Mouse (Mus musculus) stomach, embryonic 14.5 days (tissue): ENCODE data around the gene Grik4. TPM values are rescaled to one million over a fixed set of nuclear protein-coding genes. Genes with fewer than 3 reads are reported as not detected.

Source experiments
- ATAC-seq: fragments of 200-750 bp; cut with Nextera tagmentation; 2 replicates; pipeline ENCODE4 v1.8.0; 2017; ENCODE audit warnings: low read depth, moderate TSS enrichment; ENCODE audit not compliant: insufficient number of reproducible peaks, insufficient read depth, low FRiP score
- H3K27ac ChIP-seq: fragments of 300-500 bp; sonication (generic); 2 replicates; pipeline ENCODE4 v1.5.1; 2014; ENCODE audit warnings: mild to moderate bottlenecking, low read length, moderate library complexity, mixed read lengths
- H3K27me3 ChIP-seq: fragments of 300-500 bp; sonication (generic); 2 replicates; pipeline ENCODE4 v1.6.1; 2014; ENCODE audit warnings: low read length, control low read depth, mixed read lengths; ENCODE audit not compliant: control insufficient read depth, insufficient read depth
- H3K36me3 ChIP-seq: fragments of 300-500 bp; sonication (generic); 2 replicates; pipeline ENCODE4 v1.6.1; 2014; ENCODE audit warnings: mild to moderate bottlenecking, control low read depth, low read length, moderate library complexity, mixed read lengths; ENCODE audit not compliant: control insufficient read depth, insufficient read depth
- H3K4me1 ChIP-seq: fragments of 300-500 bp; sonication (generic); 2 replicates; pipeline ENCODE4 v1.6.1; 2014; ENCODE audit warnings: low read length, control low read depth, mixed read lengths; ENCODE audit not compliant: control insufficient read depth, insufficient read depth
- H3K4me2 ChIP-seq: fragments of 300-500 bp; sonication (generic); replicated peaks from 2 replicates; pipeline ENCODE4 v1.6.1; 2014; ENCODE audit warnings: low read depth, low read length, control low read depth
- H3K4me3 ChIP-seq: fragments of 300-500 bp; sonication (generic); 2 replicates; pipeline ENCODE4 v1.5.1; 2014; ENCODE audit warnings: low read depth, low read length, control low read depth
- H3K9ac ChIP-seq: fragments of 300-500 bp; sonication (generic); replicated peaks from 2 replicates; pipeline ENCODE4 v1.6.1; 2014; ENCODE audit warnings: low read depth, mild to moderate bottlenecking, control low read depth, low read length, moderate library complexity, mixed read lengths
- H3K9me3 ChIP-seq: fragments of 300-500 bp; sonication (generic); 2 replicates; pipeline ENCODE4 v1.6.1; 2016; ENCODE audit warnings: low read depth, low read length, control low read depth; ENCODE audit not compliant: control insufficient read depth
- WGBS: fragments of 180-500 bp; shearing (Covaris S2); extraction: QIAGEN DNeasy Blood & Tissue Kit; methylation state at CpG from one replicate; pipeline ENCODE4 v1.1.7; 2014; 5-methylcytosine and 5-hydroxymethylcytosine counted together
- polyA plus RNA-seq: library from polyadenylated mRNA; unstranded; fragments of >200 nt; fragmentation: Nextera tagmentation; extraction: Ambion mirVana; gene quantifications from 2 replicates; pipeline ENCODE4 v1.2.1, GENCODE M21; 2014

The Grik4 gene
- polyA plus RNA-seq, 1 experiment from 2014 or later = 1.4 TPM

GRCm38 (mm10) chr9:42705848-42706247 is 238.4 kb downstream of the Grik4 start:
- 83% methylated on average over 7 of the region's 7 CpGs for WGBS

GRCm38 (mm10) chr9:42703191-42703854 is 241.0 kb downstream of the Grik4 start:
- Histone ChIP-seq H3K27ac (no peak overlapping the region), H3K36me3 (no peaks in the 10 kb centered on the region), H3K4me3 (no peak overlapping the region), H3K9ac (no peak overlapping the region), H3K27me3 (no peaks in the 10 kb centered on the region), H3K9me3 (no peaks in the 10 kb centered on the region), H3K4me1 (no peaks in the 10 kb centered on the region), H3K4me2 (no peak overlapping the region)
- 46% methylated on average over 8 of the region's 8 CpGs for WGBS
- no peak for ATAC-seq

More at GRCm38 (mm10) chr9:42705848-42706247, 238.4 kb downstream of the Grik4 start:
- no peak overlapping the region for H3K4me2 ChIP-seq
- H3K4me1 ChIP-seq = no peaks in the 10 kb centered on the region
- no peaks in the 10 kb centered on the region for H3K9me3 ChIP-seq
- no peak overlapping the region for H3K27ac ChIP-seq
- H3K36me3 ChIP-seq = no peaks in the 10 kb centered on the region
- no peaks in the 10 kb centered on the region for H3K27me3 ChIP-seq
- ATAC-seq = no peak
- H3K9ac ChIP-seq = no peak overlapping the region
- H3K4me3 ChIP-seq = no peak overlapping the region

- H3K27ac ChIP-seq = no peak overlapping the region
- no peak for ATAC-seq
- no peaks in the 10 kb centered on the region for H3K9me3 ChIP-seq
- no peaks in the 10 kb centered on the region for H3K27me3 ChIP-seq
- WGBS = 78% methylated on average over 11 of the region's 11 CpGs
- H3K36me3 ChIP-seq = no peaks in the 10 kb centered on the region
- H3K4me1 ChIP-seq = no peaks in the 10 kb centered on the region
- no peak overlapping the region for H3K4me2 ChIP-seq
- H3K9ac ChIP-seq = no peak overlapping the region
- no peak overlapping the region for H3K4me3 ChIP-seq
Observed at GRCm38 (mm10) chr9:42702231-42703132, 241.8 kb downstream of the Grik4 start.

GRCm38 (mm10) chr9:42701729-42702128 is 242.6 kb downstream of the Grik4 start:
- Histone ChIP-seq H3K27ac (no peak overlapping the region), H3K4me1 (no peaks in the 10 kb centered on the region), H3K27me3 (no peaks in the 10 kb centered on the region), H3K4me2 (no peak overlapping the region), H3K9me3 (peaks cover 2% of the 10 kb centered on the region; the same call in 1 of the 2 replicates), H3K36me3 (no peaks in the 10 kb centered on the region), H3K4me3 (no peak overlapping the region), H3K9ac (no peak overlapping the region)
- 54% methylated on average over 5 of the region's 5 CpGs for WGBS
- no peak for ATAC-seq

GRCm38 (mm10) chr9:42693024-42693423 is 251.3 kb downstream of the Grik4 start:
- no peak overlapping the region for H3K4me3 ChIP-seq
- no peaks in the 10 kb centered on the region for H3K27me3 ChIP-seq
- H3K9me3 ChIP-seq = peaks cover 3% of the 10 kb centered on the region; the same call in 1 of the 2 replicates
- no peak for ATAC-seq
- no peak overlapping the region for H3K9ac ChIP-seq
- H3K4me1 ChIP-seq = no peaks in the 10 kb centered on the region
- no peaks in the 10 kb centered on the region for H3K36me3 ChIP-seq
- 78% methylated on average over 8 of the region's 8 CpGs for WGBS
- H3K4me2 ChIP-seq = no peak overlapping the region
- no peak overlapping the region for H3K27ac ChIP-seq

- no peak overlapping the region for H3K9ac ChIP-seq
- no peaks in the 10 kb centered on the region for H3K9me3 ChIP-seq
- no peaks in the 10 kb centered on the region for H3K27me3 ChIP-seq
- no peak overlapping the region for H3K27ac ChIP-seq
- H3K4me2 ChIP-seq = no peak overlapping the region
- H3K36me3 ChIP-seq = no peaks in the 10 kb centered on the region; the same call in 1 of the 2 replicates
- H3K4me3 ChIP-seq = no peak overlapping the region
- no peaks in the 10 kb centered on the region for H3K4me1 ChIP-seq
- 37% methylated on average over 4 of the region's 4 CpGs for WGBS
- ATAC-seq = no peak
Observed at GRCm38 (mm10) chr9:42688143-42688542, 256.1 kb downstream of the Grik4 start.

- no peak overlapping the region for H3K4me3 ChIP-seq
- H3K27me3 ChIP-seq = no peaks in the 10 kb centered on the region
- no peaks in the 10 kb centered on the region for H3K9me3 ChIP-seq
- no peak for ATAC-seq
- no peak overlapping the region for H3K27ac ChIP-seq
- no peak overlapping the region for H3K9ac ChIP-seq
- H3K4me2 ChIP-seq = no peak overlapping the region
- 80% methylated on average over 5 of the region's 5 CpGs for WGBS
- H3K4me1 ChIP-seq = no peaks in the 10 kb centered on the region
- H3K36me3 ChIP-seq = no peaks in the 10 kb centered on the region; the same call in 1 of the 2 replicates
Observed at GRCm38 (mm10) chr9:42686104-42686503, 258.2 kb downstream of the Grik4 start.

- no peak for ATAC-seq
- H3K27ac ChIP-seq = no peak overlapping the region; the same call in 1 of the 2 replicates
- H3K9ac ChIP-seq = no peak overlapping the region
- no peaks in the 10 kb centered on the region for H3K9me3 ChIP-seq
- no peak overlapping the region for H3K4me3 ChIP-seq
- H3K36me3 ChIP-seq = no peaks in the 10 kb centered on the region
- peaks cover 8% of the 10 kb centered on the region; the same call in 1 of the 2 replicates for H3K4me1 ChIP-seq
- 61% methylated on average over 5 of the region's 5 CpGs for WGBS
- no peaks in the 10 kb centered on the region for H3K27me3 ChIP-seq
- H3K4me2 ChIP-seq = no peak overlapping the region
Observed at GRCm38 (mm10) chr9:42674017-42674412, 270.3 kb downstream of the Grik4 start.
